Mouse (Mus musculus): ENCODE data around the gene Vmn1r1. TPM values are rescaled to one million over a fixed set of nuclear protein-coding genes. Genes with fewer than 3 reads are reported as not detected.

The Vmn1r1 gene
- total RNA-seq, 2 experiments from 2014 or later = not detected

Other genes starting within 250 kb of the Vmn1r1 start
- gene Enah, start 144.5 kb downstream of the Vmn1r1 start, total RNA-seq (2021) = 100 to 1,000 TPM; 145 to 154 TPM
- 10 to 100 TPM; 64.7 to 68.9 TPM for gene Srp9, start 39.7 kb downstream of the Vmn1r1 start, total RNA-seq (2021)
- gene Degs1, start 118.3 kb upstream of the Vmn1r1 start, total RNA-seq (2021) = 10 to 100 TPM; 70.1 to 70.9 TPM
- gene Fbxo28, start 177.1 kb upstream of the Vmn1r1 start, total RNA-seq (2021) = 10 to 100 TPM; 59.6 TPM
- 10 to 100 TPM; 19.0 to 20.1 TPM for gene Trp53bp2, start 244.7 kb upstream of the Vmn1r1 start, total RNA-seq (2021)

All from left cerebral cortex, adult 18-20 months (tissue).